Mouse (Mus musculus) ES-E14 (cell line): ENCODE results near the gene Clspn.

Experiments
- CHD2 ChIP-seq: IDR thresholded peaks from 2 replicates; pipeline ENCODE4 v1.6.1; 2014; ENCODE audit warnings: mild to moderate bottlenecking, low read depth, low read length, inconsistent platforms
- HCFC1 ChIP-seq: IDR thresholded peaks from 2 replicates; pipeline ENCODE4 v1.6.1; 2012; ENCODE audit warnings: low read length, inconsistent platforms, borderline replicate concordance; ENCODE audit not compliant: insufficient read depth
- MAFK ChIP-seq: IDR thresholded peaks from 2 replicates; pipeline ENCODE4 v1.6.1; 2014; ENCODE audit warnings: mild to moderate bottlenecking, low read depth, low read length, inconsistent platforms; ENCODE audit not compliant: insufficient read depth
- ZC3H11A ChIP-seq: IDR thresholded peaks from 2 replicates; pipeline ENCODE4 v1.6.1; 2012; ENCODE audit warnings: low read depth, mild to moderate bottlenecking, inconsistent platforms, low read length, borderline replicate concordance
- ZNF384 ChIP-seq: IDR thresholded peaks from 2 replicates; pipeline ENCODE4 v1.6.1; 2012; ENCODE audit warnings: low read depth, low read length, inconsistent platforms

GRCm38 (mm10) chr4:126553685-126554084, 3.0 kb upstream of the Clspn start:
- no peak for TF ChIP-seq ZNF384
- no peak for TF ChIP-seq MAFK
- no peak for TF ChIP-seq CHD2
- no peak for TF ChIP-seq ZC3H11A
- TF ChIP-seq HCFC1, result no peak
